Mouse (Mus musculus): Measurements from ENCODE around the gene Krtap13-1.
"Not testable (repeated sequence)": the region's sequence is repeated elsewhere in the genome, so short reads cannot be mapped to it uniquely, and the experiment has no call there.

The Krtap13-1 gene

GRCm38 (mm10) chr16:88728812-88729275 is at the start of gene Krtap13-1:
Gene Krtap13-1 (plus strand): TSS chr16:88728862.
- no peak for DNase-seq (ENCODE audit: low spot score)

- no peak for DNase-seq (ENCODE audit: low spot score)
Observed at GRCm38 (mm10) chr16:88679099-88679498, 49.6 kb upstream of the Krtap13-1 start.

- DNase-seq (ENCODE audit: low spot score): no peak
Observed at GRCm38 (mm10) chr16:88681282-88681681, 47.4 kb upstream of the Krtap13-1 start.

GRCm38 (mm10) chr16:88696256-88696655 is 32.4 kb upstream of the Krtap13-1 start:
- no peak for DNase-seq (ENCODE audit: low spot score)

- DNase-seq (ENCODE audit: low spot score): no peak
Observed at GRCm38 (mm10) chr16:88701072-88701864, 27.4 kb upstream of the Krtap13-1 start.

GRCm38 (mm10) chr16:88707496-88708012 is 21.1 kb upstream of the Krtap13-1 start, which contains the start of gene 2310061N02Rik:
Gene 2310061N02Rik (minus strand): TSS chr16:88707962.
- DNase-seq (ENCODE audit: low spot score): no peak

- DNase-seq (ENCODE audit: low spot score): no peak
Observed at GRCm38 (mm10) chr16:88710757-88711156, 17.9 kb upstream of the Krtap13-1 start.

- no peak for DNase-seq (ENCODE audit: low spot score)
Observed at GRCm38 (mm10) chr16:88711245-88711644, 17.4 kb upstream of the Krtap13-1 start.

GRCm38 (mm10) chr16:88716549-88716948 is 12.1 kb upstream of the Krtap13-1 start:
- DNase-seq (ENCODE audit: low spot score): no peak

GRCm38 (mm10) chr16:88720031-88720430 is 8.6 kb upstream of the Krtap13-1 start:
- no peak for DNase-seq (ENCODE audit: low spot score)

- DNase-seq (ENCODE audit: low spot score): no peak
Observed at GRCm38 (mm10) chr16:88735391-88735790, 6.7 kb downstream of the Krtap13-1 start.

- no peak for DNase-seq (ENCODE audit: low spot score)
Observed at GRCm38 (mm10) chr16:88744750-88745340, 16.2 kb downstream of the Krtap13-1 start.

- no peak for DNase-seq (ENCODE audit: low spot score)
Observed at GRCm38 (mm10) chr16:88747943-88748342, 19.3 kb downstream of the Krtap13-1 start.

- DNase-seq (ENCODE audit: low spot score): not testable (repeated sequence)
Observed at GRCm38 (mm10) chr16:88751535-88751934, 22.9 kb downstream of the Krtap13-1 start, which contains the start of gene Krtap13. Gene Krtap13 (minus strand): TSS chr16:88751635.

- not testable (repeated sequence) for DNase-seq (ENCODE audit: low spot score)
Observed at GRCm38 (mm10) chr16:88758547-88758946, 29.9 kb downstream of the Krtap13-1 start, which contains the start of gene 2310034C09Rik. Gene 2310034C09Rik (plus strand): TSS chr16:88758847.

GRCm38 (mm10) chr16:88774106-88774505 is 45.4 kb downstream of the Krtap13-1 start, which contains the start of gene 2310057N15Rik:
Gene 2310057N15Rik (minus strand): TSS chr16:88774206.
- no peak for DNase-seq (ENCODE audit: low spot score)

- no peak for DNase-seq (ENCODE audit: low spot score)
Observed at GRCm38 (mm10) chr16:88777596-88777995, 48.9 kb downstream of the Krtap13-1 start, which contains the start of gene Gm5965. Gene Gm5965 (plus strand): TSS chr16:88777896.
